Mouse (Mus musculus) small intestine, adult 2 months (tissue): ENCODE data around the gene Asah2.

Experiments used
- CTCF ChIP-seq: fragments of 200-500 bp; IDR thresholded peaks from 2 replicates; pipeline ENCODE4 v1.5.1; 2012; ENCODE audit warnings: low read depth, mild to moderate bottlenecking, control low read depth, inconsistent platforms, low read length, moderate library complexity, mixed read lengths; ENCODE audit not compliant: insufficient replicate concordance, insufficient read length; ENCODE audit errors: extremely low read depth
- POLR2A ChIP-seq: fragments of 200-500 bp; IDR thresholded peaks from 2 replicates; pipeline ENCODE4 v1.6.1; 2012; ENCODE audit warnings: low read depth, mild to moderate bottlenecking, control low read depth, inconsistent platforms, low read length, moderate library complexity

GRCm38 (mm10) chr19:31956359-31956758 lies 151.7 kb downstream of the Asah2 start:
- TF ChIP-seq POLR2A: no peak
- no peak for TF ChIP-seq CTCF
